Mouse (Mus musculus) stomach, embryonic 16.5 days (tissue): ENCODE results near the gene Noxo1. TPM values are rescaled to one million over a fixed set of nuclear protein-coding genes. Genes with fewer than 3 reads are reported as not detected.

Experiments used
- ATAC-seq: fragments of 200-750 bp; cut with Nextera tagmentation; 2 replicates; pipeline ENCODE4 v1.8.0; 2017; ENCODE audit warnings: moderate number of reproducible peaks, moderate TSS enrichment; ENCODE audit not compliant: insufficient read depth, low FRiP score
- H3K27ac ChIP-seq: fragments of 300-500 bp; sonication (generic); 2 replicates; pipeline ENCODE4 v1.5.1; 2014; ENCODE audit warnings: low read length
- H3K27me3 ChIP-seq: fragments of 300-500 bp; sonication (generic); 2 replicates; pipeline ENCODE4 v1.6.1; 2014; ENCODE audit warnings: low read length, control low read depth, mixed read lengths; ENCODE audit not compliant: control insufficient read depth, insufficient read depth
- H3K36me3 ChIP-seq: fragments of 300-500 bp; sonication (generic); 2 replicates; pipeline ENCODE4 v1.6.1; 2014; ENCODE audit warnings: low read length; ENCODE audit not compliant: control insufficient read depth, insufficient read depth
- H3K4me1 ChIP-seq: fragments of 300-500 bp; sonication (generic); 2 replicates; pipeline ENCODE4 v1.6.1; 2014; ENCODE audit warnings: low read length, control low read depth, mixed read lengths; ENCODE audit not compliant: control insufficient read depth, insufficient read depth
- H3K4me2 ChIP-seq: fragments of 300-500 bp; sonication (generic); 2 replicates; pipeline ENCODE4 v1.6.1; 2014; ENCODE audit warnings: low read depth, low read length, mixed read lengths
- H3K4me3 ChIP-seq: fragments of 300-500 bp; sonication (generic); replicated peaks from 2 replicates; pipeline ENCODE4 v1.5.1; 2014; ENCODE audit warnings: mild to moderate bottlenecking, low read length
- H3K9ac ChIP-seq: fragments of 300-500 bp; sonication (generic); 2 replicates; pipeline ENCODE4 v1.6.1; 2014; ENCODE audit warnings: low read length
- H3K9me3 ChIP-seq: fragments of 300-500 bp; sonication (generic); replicated peaks from 2 replicates; pipeline ENCODE4 v1.6.1; 2016; ENCODE audit warnings: low read length, control low read depth; ENCODE audit not compliant: control insufficient read depth
- WGBS: fragments of 180-500 bp; shearing (Covaris S2); extraction: QIAGEN DNeasy Blood & Tissue Kit; methylation state at CpG from one replicate; pipeline ENCODE4 v1.1.7; 2014; 5-methylcytosine and 5-hydroxymethylcytosine counted together
- polyA plus RNA-seq: library from polyadenylated mRNA; unstranded; fragments of >200 nt; fragmentation: Nextera tagmentation; extraction: Ambion mirVana; gene quantifications from 2 replicates; pipeline ENCODE4 v1.2.1, GENCODE M21; 2015

The Noxo1 gene
- polyA plus RNA-seq = 3.8 and 5.8 TPM in 2 replicates

DNA sequence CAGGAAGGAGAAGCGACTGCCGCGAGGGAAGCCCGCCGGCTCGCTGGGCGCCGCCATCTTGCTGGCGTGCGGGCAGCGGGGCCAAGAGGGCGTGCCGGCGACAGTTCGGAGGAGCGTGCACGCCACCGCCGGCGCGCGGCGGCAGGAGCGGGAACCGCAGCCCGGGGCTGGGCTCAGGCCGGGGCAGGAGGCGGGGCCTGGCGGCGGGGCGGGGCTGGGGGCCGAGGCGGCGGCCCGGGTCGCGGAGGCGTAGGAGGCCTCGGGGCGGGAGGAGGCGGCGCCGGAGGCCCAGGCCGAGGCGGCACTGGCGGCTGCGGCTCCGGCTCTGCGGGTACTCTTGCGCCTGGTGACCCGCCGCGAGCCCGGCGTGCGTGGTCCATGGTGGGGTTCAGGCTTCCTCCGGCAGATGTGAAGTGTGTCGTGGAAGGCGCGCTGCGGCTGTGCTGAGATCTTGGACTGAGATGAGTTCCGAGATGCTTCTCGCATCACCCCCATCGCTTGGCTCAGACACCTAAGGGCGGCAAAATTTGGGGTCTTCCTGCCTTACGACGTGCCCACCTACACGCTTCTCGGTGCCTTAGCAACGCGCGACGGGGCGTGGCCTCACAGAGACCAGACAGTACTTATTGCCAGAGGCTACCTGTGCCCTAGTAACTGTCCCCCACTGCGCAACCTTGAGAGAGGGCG lies at the start of gene Noxo1, which contains the start of gene Gfer:
Noxo1 (plus strand) TSS at position 224 of the 687 bp plus-strand sequence.
Gfer (minus strand) TSS at position 146 of the 687 bp plus-strand sequence.
- Histone ChIP-seq H3K9me3 (no peaks in the 10 kb centered on the region), H3K9ac (peak within 1 kb of the TSS; percentile 92), H3K27me3 (peaks cover 4% of the 10 kb centered on the region; the same call in 1 of the 2 replicates), H3K4me2 (peak within 1 kb of the TSS; percentile 88), H3K4me3 (peak within 1 kb of the TSS; percentile 83), H3K27ac (peak within 1 kb of the TSS; percentile 91), H3K4me1 (peaks cover 24% of the 10 kb centered on the region), H3K36me3 (no peaks in the 10 kb centered on the region; the same call in none of the 2 replicates)
- peak; percentile 94 for ATAC-seq
- under 1% methylated on average over 73 of the region's 76 CpGs for WGBS

DNA sequence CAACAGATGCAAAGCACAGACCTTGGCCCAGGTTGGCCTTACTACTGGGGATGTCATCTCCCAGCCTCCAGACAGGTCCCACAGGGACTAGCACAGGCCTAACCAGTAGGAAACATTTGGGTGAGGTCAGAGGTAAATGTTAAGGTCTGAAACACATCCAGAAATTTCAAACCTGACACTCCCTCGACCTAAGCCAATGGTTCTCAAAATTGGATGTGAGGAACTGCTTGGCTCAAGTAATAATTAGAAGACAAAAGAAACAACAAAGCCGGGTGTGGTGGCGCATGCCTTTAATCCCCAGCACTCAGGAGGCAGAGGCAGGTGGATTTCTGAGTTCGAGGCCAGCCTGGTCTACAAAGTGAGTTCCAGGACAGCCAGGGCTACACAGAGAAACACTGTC lies 49.7 kb upstream of the Noxo1 start:
- no peak overlapping the region for H3K4me2 ChIP-seq
- no peak overlapping the region for H3K4me3 ChIP-seq
- no peaks in the 10 kb centered on the region for H3K27me3 ChIP-seq
- ATAC-seq = no peak
- H3K27ac ChIP-seq = no peak overlapping the region
- WGBS = 84% methylated on average over 4 of the region's 4 CpGs
- no peaks in the 10 kb centered on the region for H3K36me3 ChIP-seq
- peaks cover 28% of the 10 kb centered on the region for H3K4me1 ChIP-seq
- H3K9me3 ChIP-seq = no peaks in the 10 kb centered on the region
- H3K9ac ChIP-seq = no peak overlapping the region

DNA sequence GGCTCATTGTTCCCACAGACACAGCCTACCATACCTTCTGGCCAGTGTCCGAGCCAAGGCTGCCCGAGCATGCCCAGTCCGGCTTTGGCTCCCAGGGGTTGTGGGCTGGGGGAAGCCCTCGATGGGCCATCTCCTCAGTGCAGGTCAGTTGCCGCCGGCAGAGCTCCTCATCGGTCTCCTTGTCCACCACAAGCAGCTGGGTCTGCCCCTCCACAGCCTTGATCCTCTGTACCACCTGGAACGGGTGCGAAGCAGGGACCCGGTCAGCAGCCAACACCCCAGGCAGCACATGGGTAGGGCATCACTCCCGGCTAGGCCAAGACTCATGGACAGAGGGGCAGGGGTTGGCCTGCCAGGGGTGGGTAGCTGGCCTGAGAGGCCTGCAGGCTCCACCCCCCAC lies 48.5 kb upstream of the Noxo1 start:
- Histone ChIP-seq H3K4me2 (no peak overlapping the region), H3K27me3 (no peaks in the 10 kb centered on the region), H3K4me1 (peaks cover 28% of the 10 kb centered on the region), H3K4me3 (peak overlapping the region; percentile 5; the same call in 1 of the 2 replicates), H3K9ac (peak overlapping the region; percentile 28; the same call in 1 of the 2 replicates), H3K36me3 (no peaks in the 10 kb centered on the region), H3K9me3 (no peaks in the 10 kb centered on the region), H3K27ac (peak overlapping the region; percentile 53)
- 80% methylated on average over 11 of the region's 11 CpGs for WGBS
- ATAC-seq = no peak

DNA sequence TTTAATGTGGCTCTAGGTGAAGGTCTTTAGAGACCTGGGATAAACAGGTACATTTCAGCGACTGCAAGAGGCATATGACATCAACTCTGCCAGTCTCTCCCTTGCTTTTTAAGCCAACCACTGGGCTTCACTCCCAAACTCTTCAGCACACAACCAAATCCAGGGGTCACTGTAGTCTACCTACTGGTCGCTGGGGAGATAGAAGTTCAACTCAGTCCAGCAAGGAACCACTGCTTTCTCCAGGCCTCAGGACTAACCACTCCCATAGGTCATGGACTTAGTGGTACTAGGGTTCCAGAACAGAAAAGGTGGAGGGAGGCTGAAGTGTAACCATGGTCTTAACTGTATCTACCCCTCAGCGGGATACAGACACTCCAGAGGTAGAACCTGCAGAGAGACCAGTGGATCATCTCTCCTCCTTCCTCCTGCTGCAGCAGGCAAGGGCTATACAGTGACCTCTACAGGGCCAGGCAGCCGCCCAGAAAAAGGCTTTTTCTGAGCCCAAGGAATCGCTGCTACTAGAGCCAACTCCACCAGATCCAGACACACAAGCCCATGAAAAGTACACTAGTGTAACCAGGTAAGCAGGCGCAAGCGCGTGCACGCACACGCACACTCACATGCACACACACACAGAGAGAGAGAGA lies 47.2 kb upstream of the Noxo1 start:
- no peak overlapping the region for H3K27ac ChIP-seq
- peak overlapping the region; percentile 93 for H3K9ac ChIP-seq
- 73% methylated on average over 10 of the region's 10 CpGs for WGBS

DNA sequence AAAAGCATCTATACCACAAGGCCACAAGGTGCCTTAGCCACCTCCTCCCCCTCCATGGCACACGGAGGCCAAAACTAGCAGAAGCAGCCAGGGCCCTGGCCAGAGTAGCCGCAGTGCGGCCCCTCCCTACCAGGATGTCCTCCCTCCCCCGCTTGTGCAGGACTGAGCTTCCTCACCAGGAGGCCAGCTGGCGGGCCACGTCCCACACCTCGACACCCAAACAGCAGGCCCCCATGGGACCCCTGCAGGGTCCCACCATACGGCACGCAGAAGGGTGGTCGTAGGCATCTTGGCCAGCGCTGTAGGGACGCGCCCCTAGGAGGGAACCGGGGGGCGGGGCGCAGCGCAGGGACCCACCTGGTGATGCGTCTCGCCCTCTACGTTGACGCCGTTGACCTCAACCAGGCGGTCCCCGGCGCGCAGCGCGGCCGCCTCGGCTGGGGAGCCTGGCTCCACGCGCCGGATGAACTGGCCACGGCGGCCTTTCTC lies 46.4 kb upstream of the Noxo1 start:
- H3K4me1 ChIP-seq = peaks cover 23% of the 10 kb centered on the region
- H3K9ac ChIP-seq = peak overlapping the region; percentile 93
- peak; percentile 34; the same call in 1 of the 2 replicates for ATAC-seq
- WGBS = under 1% methylated on average over 35 of the region's 35 CpGs
- H3K4me2 ChIP-seq = peak overlapping the region; percentile 99
- H3K27me3 ChIP-seq = no peaks in the 10 kb centered on the region
- no peaks in the 10 kb centered on the region for H3K9me3 ChIP-seq
- H3K27ac ChIP-seq = peak overlapping the region; percentile 33; the same call in 1 of the 2 replicates
- H3K4me3 ChIP-seq = peak overlapping the region; percentile 86
- H3K36me3 ChIP-seq = no peaks in the 10 kb centered on the region

More for the DNA sequence above, 47.2 kb upstream of the Noxo1 start:
- ATAC-seq = no peak
- H3K4me2 ChIP-seq = peak overlapping the region; percentile 99
- peaks cover 28% of the 10 kb centered on the region for H3K4me1 ChIP-seq
- no peaks in the 10 kb centered on the region for H3K9me3 ChIP-seq
- H3K36me3 ChIP-seq = no peaks in the 10 kb centered on the region
- H3K27me3 ChIP-seq = no peaks in the 10 kb centered on the region
- H3K4me3 ChIP-seq = peak overlapping the region; percentile 86

DNA sequence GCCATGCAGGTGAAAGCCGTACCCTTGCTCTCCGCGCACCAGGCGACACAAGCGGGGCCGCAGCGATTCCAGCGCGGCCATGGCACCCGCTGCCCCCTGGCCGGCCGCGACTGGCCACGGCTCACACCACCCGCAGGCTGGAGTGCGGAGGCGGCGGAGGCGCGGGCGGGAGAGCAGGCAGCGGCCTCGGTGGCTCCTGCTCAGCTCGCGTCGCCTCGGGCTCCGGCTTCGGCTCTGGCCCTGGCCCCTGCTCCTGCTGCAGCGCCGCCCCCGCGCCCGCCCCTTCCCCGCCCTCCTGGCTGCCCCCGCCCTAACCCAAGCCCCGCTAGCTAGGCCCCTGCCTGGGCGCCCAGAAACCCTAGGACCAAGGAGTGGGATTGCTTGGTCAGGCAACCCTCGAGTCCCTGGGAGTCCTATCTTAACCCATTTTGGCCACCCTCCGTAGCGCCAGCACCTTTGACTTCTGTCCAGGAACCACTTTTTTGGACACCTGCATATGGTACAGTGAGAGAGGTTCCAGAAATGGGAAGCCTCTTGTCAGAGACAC lies 45.9 kb upstream of the Noxo1 start, which contains the start of gene Slc9a3r2:
Slc9a3r2 (minus strand) TSS at position 258 of the 547 bp plus-strand sequence.
- peaks cover 18% of the 10 kb centered on the region for H3K4me1 ChIP-seq
- ATAC-seq = peak; percentile 74
- H3K27ac ChIP-seq = peak within 1 kb of the TSS; percentile 33; the same call in 1 of the 2 replicates
- peak within 1 kb of the TSS; percentile 93 for H3K9ac ChIP-seq
- H3K36me3 ChIP-seq = no peaks in the 10 kb centered on the region
- no peaks in the 10 kb centered on the region for H3K27me3 ChIP-seq
- under 1% methylated on average over 38 of the region's 41 CpGs for whole genome bisulfite sequencing
- H3K4me3 ChIP-seq = peak within 1 kb of the TSS; percentile 86
- no peaks in the 10 kb centered on the region for H3K9me3 ChIP-seq
- H3K4me2 ChIP-seq = peak within 1 kb of the TSS; percentile 99

DNA sequence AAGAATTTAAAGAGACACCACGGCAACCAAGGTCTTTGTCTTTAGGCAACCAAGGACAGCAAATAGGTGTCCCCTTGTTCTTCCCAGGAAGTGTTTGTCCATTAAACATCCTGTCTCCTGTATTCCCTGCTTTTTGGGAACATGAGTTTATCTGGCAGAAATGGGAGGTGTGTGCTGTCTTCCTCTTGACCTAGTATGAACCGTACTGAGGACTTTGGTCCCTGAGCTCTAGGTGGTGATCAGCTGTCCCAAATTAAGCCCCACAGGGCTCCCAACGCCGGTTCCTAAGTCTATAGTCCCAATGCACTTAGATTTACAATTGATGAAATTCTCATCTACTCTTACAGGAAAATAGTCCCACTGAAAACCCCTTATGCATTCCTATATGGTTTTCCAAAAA lies 45.3 kb upstream of the Noxo1 start:
- Histone ChIP-seq H3K9me3 (no peaks in the 10 kb centered on the region), H3K27me3 (no peaks in the 10 kb centered on the region), H3K9ac (peak overlapping the region; percentile 93), H3K27ac (no peak overlapping the region), H3K4me3 (no peak overlapping the region), H3K36me3 (no peaks in the 10 kb centered on the region), H3K4me2 (peak overlapping the region; percentile 99; the same call in 1 of the 2 replicates), H3K4me1 (peaks cover 12% of the 10 kb centered on the region)
- WGBS = 70% methylated on average over 4 of the region's 4 CpGs
- no peak for ATAC-seq

DNA sequence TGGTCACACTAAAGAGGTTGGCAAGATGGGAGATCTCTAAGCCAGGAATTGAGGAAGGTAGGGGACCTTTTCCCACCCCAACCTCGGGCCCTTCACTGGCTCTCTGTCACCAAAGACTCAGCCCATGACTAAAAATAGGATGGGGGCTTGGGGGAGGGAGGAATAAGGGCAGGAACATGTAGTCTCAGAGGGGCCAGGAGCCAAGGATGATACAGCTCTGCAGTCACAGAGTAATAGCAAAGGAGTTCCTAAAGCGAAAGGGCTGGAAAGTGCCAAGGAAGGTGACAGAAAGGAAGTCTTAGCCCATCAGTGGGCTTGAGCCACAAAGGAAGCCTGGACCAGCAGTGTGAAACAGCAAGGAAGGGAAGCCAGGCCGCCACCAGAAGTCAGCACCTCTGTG lies 44.2 kb upstream of the Noxo1 start:
- no peak for ATAC-seq
- H3K4me1 ChIP-seq = peaks cover 12% of the 10 kb centered on the region
- H3K4me2 ChIP-seq = no peak overlapping the region
- H3K36me3 ChIP-seq = no peaks in the 10 kb centered on the region
- no peak overlapping the region for H3K27ac ChIP-seq
- H3K9me3 ChIP-seq = no peaks in the 10 kb centered on the region
- H3K4me3 ChIP-seq = no peak overlapping the region
- WGBS = 63% methylated on average over 3 of the region's 3 CpGs
- 0 out of 2 replicates have a peak, but pooled peaks cover under 1% of the 10 kb centered on the region for H3K27me3 ChIP-seq
- no peak overlapping the region for H3K9ac ChIP-seq
